Mouse (Mus musculus) neural tube, embryonic 10.5 days (tissue): ENCODE data around the gene Mdm1.

Experiments
- DNase-seq: peaks from one replicate; pipeline ENCODE4 v3.0.0-alpha.2; 2017; ENCODE audit warnings: low spot score; ENCODE audit errors: extremely low spot score

The Mdm1 gene

GRCm38 (mm10) chr10:118141018-118141883 is at the start of gene Mdm1:
Gene Mdm1, plus strand, starts transcription at chr10:118141811.
- DNase-seq: peak; percentile 95

GRCm38 (mm10) chr10:118092745-118093144 is 48.9 kb upstream of the Mdm1 start:
- no peak for DNase-seq

- no peak for DNase-seq
Measured at GRCm38 (mm10) chr10:118093728-118094127, 47.9 kb upstream of the Mdm1 start.

GRCm38 (mm10) chr10:118094853-118095252 is 46.8 kb upstream of the Mdm1 start:
- DNase-seq: no peak

- DNase-seq: no peak
Measured at GRCm38 (mm10) chr10:118096223-118096622, 45.4 kb upstream of the Mdm1 start.

GRCm38 (mm10) chr10:118097898-118098297 is 43.7 kb upstream of the Mdm1 start:
- no peak for DNase-seq

GRCm38 (mm10) chr10:118100570-118100969 is 41.0 kb upstream of the Mdm1 start:
- DNase-seq: no peak

- DNase-seq: no peak
Measured at GRCm38 (mm10) chr10:118101056-118101455, 40.6 kb upstream of the Mdm1 start.

- DNase-seq: peak; percentile 79
Measured at GRCm38 (mm10) chr10:118103020-118103666, 38.5 kb upstream of the Mdm1 start.

- DNase-seq: no peak
Measured at GRCm38 (mm10) chr10:118103906-118104305, 37.7 kb upstream of the Mdm1 start.

GRCm38 (mm10) chr10:118107031-118107430 is 34.6 kb upstream of the Mdm1 start:
- no peak for DNase-seq

- peak; percentile 74 for DNase-seq
Measured at GRCm38 (mm10) chr10:118110006-118110920, 31.3 kb upstream of the Mdm1 start.

- no peak for DNase-seq
Measured at GRCm38 (mm10) chr10:118110921-118111301, 30.7 kb upstream of the Mdm1 start.

GRCm38 (mm10) chr10:118111621-118112020 is 30.0 kb upstream of the Mdm1 start:
- no peak for DNase-seq

- DNase-seq: no peak
Measured at GRCm38 (mm10) chr10:118112294-118112893, 29.2 kb upstream of the Mdm1 start.

- DNase-seq: no peak
Measured at GRCm38 (mm10) chr10:118113256-118113682, 28.3 kb upstream of the Mdm1 start.

GRCm38 (mm10) chr10:118114271-118114670 is 27.3 kb upstream of the Mdm1 start:
- DNase-seq: no peak

- DNase-seq: no peak
Measured at GRCm38 (mm10) chr10:118116456-118116855, 25.2 kb upstream of the Mdm1 start.

GRCm38 (mm10) chr10:118121047-118121936 is 20.3 kb upstream of the Mdm1 start:
- DNase-seq: no peak

- peak; percentile 27 for DNase-seq
Measured at GRCm38 (mm10) chr10:118121937-118122285, 19.7 kb upstream of the Mdm1 start.
